Mouse (Mus musculus): ENCODE measurements around the gene Syne3.

Gene Syne3

GRCm38 (mm10) chr12:104881518-104882060, 128.0 kb downstream of the Syne3 start:
- no peak for DNase-seq

GRCm38 (mm10) chr12:104880367-104880766, 129.2 kb downstream of the Syne3 start:
- no peak for DNase-seq
